Mouse (Mus musculus) gastrocnemius, adult 2 months (tissue): ENCODE results near the gene Cdk9. TPM values are rescaled to one million over a fixed set of nuclear protein-coding genes. Genes with fewer than 3 reads are reported as not detected.

Experiments used
- DNase-seq: peaks from one replicate; pipeline ENCODE4 v3.0.0; 2022
- H3K27ac ChIP-seq: fragments of 200-600 bp; 2 replicates; pipeline ENCODE4 v1.8.1; 2022; ENCODE audit warnings: mild to moderate bottlenecking
- H3K4me3 ChIP-seq: fragments of 200-600 bp; 2 replicates; pipeline ENCODE4 v1.8.1; 2022; ENCODE audit warnings: mild to moderate bottlenecking, moderate library complexity
- CTCF ChIP-seq: fragments of 200-600 bp; IDR thresholded peaks from 2 replicates; pipeline ENCODE4 v1.8.1; 2022; ENCODE audit warnings: antibody characterized with exemption, mild to moderate bottlenecking, moderate library complexity
- intact Hi-C: fragments of 180-260 bp; cut with DNase I; formaldehyde crosslinking; loops from one replicate; pipeline ENCODE4 v1.15.1; 2025
- total RNA-seq, 2 experiments: library from RNA; stranded (reverse); gene quantifications; 2 replicates each; pipeline ENCODE4 v1.2.3; 2021

The Cdk9 gene
- total RNA-seq, 2 experiments from 2014 or later: 20.2 to 22.0 TPM

- peak; percentile 50 for DNase-seq
- peak overlapping the region; percentile 87 for H3K27ac ChIP-seq
- peak overlapping the region; percentile 79 for H3K4me3 ChIP-seq
- no peak for TF ChIP-seq CTCF
- intact Hi-C loops: no loop called here
Observed at GRCm38 (mm10) chr2:32728463-32728862, 15.6 kb upstream of the Cdk9 start.

- Histone ChIP-seq H3K27ac (peak overlapping the region; percentile 87), H3K4me3 (peak overlapping the region; percentile 79)
- no peak for TF ChIP-seq CTCF
- intact Hi-C loops: no loop called here
- peak; percentile 95 for DNase-seq
Observed at GRCm38 (mm10) chr2:32727435-32727834, 14.6 kb upstream of the Cdk9 start.

GRCm38 (mm10) chr2:32724832-32725790 is 12.2 kb upstream of the Cdk9 start:
- intact Hi-C loops: no loop called here
- Histone ChIP-seq H3K27ac (no peak overlapping the region), H3K4me3 (no peak overlapping the region)
- DNase-seq: no peak
- no peak for TF ChIP-seq CTCF

GRCm38 (mm10) chr2:32724149-32724548 is 11.3 kb upstream of the Cdk9 start:
- DNase-seq: no peak
- Histone ChIP-seq H3K27ac (no peak overlapping the region), H3K4me3 (no peak overlapping the region)
- intact Hi-C loops: no loop called here
- no peak for TF ChIP-seq CTCF

GRCm38 (mm10) chr2:32722581-32722980 is 9.7 kb upstream of the Cdk9 start:
- Histone ChIP-seq H3K4me3 (no peak overlapping the region), H3K27ac (no peak overlapping the region)
- intact Hi-C loops: no loop called here
- DNase-seq: no peak
- TF ChIP-seq CTCF: no peak

GRCm38 (mm10) chr2:32722046-32722445 is 9.2 kb upstream of the Cdk9 start:
- TF ChIP-seq CTCF: no peak
- Histone ChIP-seq H3K4me3 (no peak overlapping the region), H3K27ac (no peak overlapping the region)
- intact Hi-C loops: no loop called here
- DNase-seq: no peak

GRCm38 (mm10) chr2:32720681-32721229 is 7.9 kb upstream of the Cdk9 start, which contains the start of gene Sh2d3c:
Gene Sh2d3c (plus strand): TSS chr2:32721055.
- Histone ChIP-seq H3K27ac (no peak within 1 kb of the TSS), H3K4me3 (0 out of 2 replicates have a peak within 1 kb of the TSS, but pooled peaks have one; percentile 2)
- no peak for TF ChIP-seq CTCF
- intact Hi-C loops: no loop called here
- no peak for DNase-seq

GRCm38 (mm10) chr2:32720053-32720452 is 7.2 kb upstream of the Cdk9 start:
- DNase-seq: no peak
- Histone ChIP-seq H3K27ac (no peak overlapping the region), H3K4me3 (no peak overlapping the region)
- intact Hi-C loops: no loop called here
- TF ChIP-seq CTCF: no peak

GRCm38 (mm10) chr2:32718761-32719160 is 5.9 kb upstream of the Cdk9 start:
- H3K4me3 ChIP-seq: no peak overlapping the region
- no peak for TF ChIP-seq CTCF
- no peak for DNase-seq
- intact Hi-C loops: no loop called here
- H3K27ac ChIP-seq: no peak overlapping the region

- no peak for DNase-seq
- intact Hi-C loops: loop anchor here (1.0 kb wide), 2 partner anchors 42 to 142 kb away; partner anchors contain the start of gene Tor2a
- TF ChIP-seq CTCF: no peak
- H3K27ac ChIP-seq: peak overlapping the region; percentile 96
- no peak overlapping the region for H3K4me3 ChIP-seq
Observed at GRCm38 (mm10) chr2:32714987-32715425, 2.1 kb upstream of the Cdk9 start.

- no peak for TF ChIP-seq CTCF
- Histone ChIP-seq H3K4me3 (peak overlapping the region; percentile 91), H3K27ac (peak overlapping the region; percentile 96)
- DNase-seq: no peak
- intact Hi-C loops: loop anchor here (1.0 kb wide), 2 partner anchors 43 to 143 kb away; partner anchors contain the start of gene Tor2a
Observed at GRCm38 (mm10) chr2:32714117-32714986, 1.5 kb upstream of the Cdk9 start.

GRCm38 (mm10) chr2:32712586-32712933 is 316 bp downstream of the Cdk9 start:
- H3K27ac ChIP-seq: peak overlapping the region; percentile 96
- intact Hi-C loops: loop anchor here (2.0 kb wide), 1 partner anchor 18 kb away; no protein-coding TSS in a partner anchor
- no peak for TF ChIP-seq CTCF
- H3K4me3 ChIP-seq: peak overlapping the region; percentile 91
- peak; percentile 97 for DNase-seq
